Mouse (Mus musculus) pancreas, adult 10 weeks (tissue): ENCODE data around the gene Rad54l2. TPM values are rescaled to one million over a fixed set of nuclear protein-coding genes. Genes with fewer than 3 reads are reported as not detected.

Source experiments
- polyA plus RNA-seq: library from polyadenylated mRNA; stranded (reverse); fragments of 350-450 nt; fragmentation: Illumina TruSeq; extraction: RNeasy Lipid Tissue Mini Kit (QIAGEN cat#74804); gene quantifications from one replicate; pipeline ENCODE4 v1.2.3, GENCODE M21; 2015; ENCODE audit warnings: low read depth, low replicate concordance; ENCODE audit not compliant: insufficient read depth

Gene Rad54l2
- 2.5 TPM for polyA plus RNA-seq

GRCm38 (mm10) chr9:106788812-106789321, at the start of gene Rad54l2:
TSS of gene Rad54l2 (minus strand) at chr9:106789194.

GRCm38 (mm10) chr9:106821618-106822380, 32.8 kb upstream of the Rad54l2 start, which contains the start of gene Dcaf1:
TSS of gene Dcaf1 (plus strand) at chr9:106821874.

GRCm38 (mm10) chr9:106685249-106686101, 103.5 kb downstream of the Rad54l2 start, which contains the start of gene Tex264:
TSS of gene Tex264 (minus strand) at chr9:106685927.

GRCm38 (mm10) chr9:106655884-106656720, 132.9 kb downstream of the Rad54l2 start, which contains the start of gene Grm2:
TSS of gene Grm2 (minus strand) at chr9:106656082.

Other genes starting within 250 kb of the Rad54l2 start
- gene Iqcf3, start 227.6 kb downstream of the Rad54l2 start, polyA plus RNA-seq, result not detected
- gene Iqcf4, start 218.2 kb downstream of the Rad54l2 start, polyA plus RNA-seq, result not detected
- not detected for gene Iqcf6, start 162.6 kb downstream of the Rad54l2 start, polyA plus RNA-seq
- not detected for gene Grm2, start 133.1 kb downstream of the Rad54l2 start, polyA plus RNA-seq
- 18.5 TPM for gene Tex264, start 103.3 kb downstream of the Rad54l2 start, polyA plus RNA-seq
- 7.4 TPM for gene Dcaf1, start 32.7 kb upstream of the Rad54l2 start, polyA plus RNA-seq
- 5.0 TPM for gene Rbm15b, start 98.2 kb upstream of the Rad54l2 start, polyA plus RNA-seq
- gene Manf, start 102.8 kb upstream of the Rad54l2 start, polyA plus RNA-seq, result 139 TPM